20 mouse cellular contexts compared by ENCODE assay signal in the genomic region with DNA sequence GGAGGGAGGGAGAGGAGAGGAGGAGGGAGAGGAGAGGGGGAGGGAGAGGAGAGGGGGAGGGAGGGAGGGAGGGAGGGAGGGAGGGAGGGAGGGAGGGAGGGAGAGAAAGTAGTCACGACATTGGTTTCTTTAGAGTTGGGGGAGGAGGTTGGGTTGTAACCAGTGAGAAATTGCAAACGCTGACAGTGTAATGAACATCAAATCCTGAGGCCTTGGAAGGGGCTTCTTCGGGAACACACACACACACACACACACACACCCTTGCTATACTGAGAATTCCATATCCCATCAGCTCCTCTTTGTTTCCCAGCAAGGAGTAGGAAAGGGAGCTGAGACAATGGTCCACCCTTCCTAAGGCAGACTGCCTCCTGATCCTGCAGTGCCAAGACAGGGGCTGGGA. TPM values are rescaled to one million over a fixed set of nuclear protein-coding genes. Genes with fewer than 3 reads are reported as not detected.
DNase-seq lines count a peak whose midpoint lies in the region; ATAC-seq and TF ChIP-seq lines count a peak whose summit lies in the region.
"Had no signal": no experiment of that assay in that cellular context is flagged by ENCODE, and none has a peak within 500 bp of the region (broad histone marks: within the 10 kb centered on the region; RNA-seq: fewer than 3 reads in every experiment).

No protein-coding gene starts in this region.

- no peak for TF ChIP-seq CTCF in hindbrain, postnatal 0 days (IDR thresholded peaks at IDR 0.05; ENCODE audit: low read depth)
- TF ChIP-seq CTCF in midbrain, postnatal 0 days (IDR thresholded peaks at IDR 0.05), result no peak

- no peak for ATAC-seq in forebrain, embryonic 11.5 days (replicated peaks; ENCODE audit: low FRiP score)
- ATAC-seq in forebrain, embryonic 15.5 days (replicated peaks), result 0 out of 2 replicates have a peak, but pooled peaks have one; percentile 7
- ATAC-seq in hindbrain, postnatal 0 days, result no peak
- no peak for ATAC-seq in midbrain, postnatal 0 days (ENCODE audit: low FRiP score)
- ATAC-seq in megakaryocyte-erythroid progenitor cell, adult 5-6 weeks (replicated peaks; ENCODE audit: low FRiP score, low TSS enrichment, poor library complexity, severe bottlenecking), result no peak

- no peaks in the 10 kb centered on the region for H3K27me3 ChIP-seq in forebrain, embryonic 11.5 days (ENCODE audit: control insufficient read depth, insufficient read depth, low read length)
- no peaks in the 10 kb centered on the region for H3K27me3 ChIP-seq in forebrain, embryonic 15.5 days
- no peaks in the 10 kb centered on the region for H3K27me3 ChIP-seq in hindbrain, postnatal 0 days (ENCODE audit: insufficient read depth, low read length)
- H3K27me3 ChIP-seq in midbrain, postnatal 0 days (ENCODE audit: insufficient read depth, low read length), result no peaks in the 10 kb centered on the region
- H3K27me3 ChIP-seq: kidney, embryonic 15.5 days had no signal

- WGBS in forebrain, embryonic 11.5 days, result 38% methylated on average over 3 of the region's 3 CpGs
- 12% methylated on average over 3 of the region's 3 CpGs for WGBS in forebrain, embryonic 15.5 days
- 30% methylated on average over 3 of the region's 3 CpGs for WGBS in hindbrain, postnatal 0 days
- WGBS in midbrain, postnatal 0 days, result 27% methylated on average over 2 of the region's 3 CpGs

- H3K9ac ChIP-seq in forebrain, embryonic 11.5 days (ENCODE audit: low read length), result no peak overlapping the region
- H3K9ac ChIP-seq in forebrain, embryonic 15.5 days (replicated peaks), result 0 out of 2 replicates have a peak overlapping the region, but pooled peaks have one; percentile 1
- no peak overlapping the region for H3K9ac ChIP-seq in hindbrain, postnatal 0 days (replicated peaks; ENCODE audit: low read length)
- no peak overlapping the region for H3K9ac ChIP-seq in midbrain, postnatal 0 days (replicated peaks; ENCODE audit: low read length, poor library complexity, severe bottlenecking)
- H3K9ac ChIP-seq: kidney, embryonic 15.5 days had no signal

- no peak overlapping the region for H3K4me2 ChIP-seq in forebrain, embryonic 11.5 days (ENCODE audit: low read depth, low read length, severe bottlenecking)
- no peak overlapping the region for H3K4me2 ChIP-seq in forebrain, embryonic 15.5 days (replicated peaks)
- H3K4me2 ChIP-seq in hindbrain, postnatal 0 days (ENCODE audit: low read depth, low read length), result no peak overlapping the region
- no peak overlapping the region for H3K4me2 ChIP-seq in midbrain, postnatal 0 days (ENCODE audit: low read depth, low read length, poor library complexity, severe bottlenecking)
- H3K4me2 ChIP-seq: liver, embryonic 11.5 days had no signal

- H3K4me3 ChIP-seq in forebrain, embryonic 11.5 days (ENCODE audit: low read depth, low read length), result no peak overlapping the region
- H3K4me3 ChIP-seq in forebrain, embryonic 15.5 days, result no peak overlapping the region
- no peak overlapping the region for H3K4me3 ChIP-seq in hindbrain, postnatal 0 days (ENCODE audit: low read length)
- no peak overlapping the region for H3K4me3 ChIP-seq in midbrain, postnatal 0 days (ENCODE audit: low read depth, low read length)
- H3K4me3 ChIP-seq: heart, embryonic 10.5 days; kidney, embryonic 15.5 days; left cerebral cortex, adult 2 months; limb, embryonic 10.5 days had no signal

- no peak for DNase-seq in forebrain, embryonic 11.5 days (ENCODE audit: low spot score)
- peak; percentile 43 for DNase-seq in hindbrain, postnatal 0 days (ENCODE audit: low spot score)
- peak; percentile 34 for DNase-seq in midbrain, postnatal 0 days (ENCODE audit: low spot score)
- no peak for DNase-seq in kidney, adult 8-10 months
- DNase-seq in adrenal gland, postnatal 25 days, result no peak

- H3K27ac ChIP-seq in forebrain, embryonic 11.5 days (ENCODE audit: low read depth, low read length), result peak overlapping the region; percentile 10; the same call in 1 of the 2 replicates
- H3K27ac ChIP-seq in forebrain, embryonic 15.5 days (replicated peaks), result peak overlapping the region; percentile 72
- H3K27ac ChIP-seq in hindbrain, postnatal 0 days, result peak overlapping the region; percentile 36; the same call in 1 of the 2 replicates
- peak overlapping the region; percentile 21; the same call in 1 of the 2 replicates for H3K27ac ChIP-seq in midbrain, postnatal 0 days (ENCODE audit: low read depth, low read length)
- H3K27ac ChIP-seq: heart, embryonic 10.5 days; kidney, embryonic 15.5 days; left cerebral cortex, adult 2 months had no signal

- H3K9me3 ChIP-seq in forebrain, embryonic 11.5 days (ENCODE audit: control insufficient read depth, low read length), result no peaks in the 10 kb centered on the region
- no peaks in the 10 kb centered on the region for H3K9me3 ChIP-seq in forebrain, embryonic 15.5 days
- H3K9me3 ChIP-seq in hindbrain, postnatal 0 days (ENCODE audit: low read length), result no peaks in the 10 kb centered on the region
- H3K9me3 ChIP-seq in midbrain, postnatal 0 days (ENCODE audit: low read length), result no peaks in the 10 kb centered on the region
- H3K9me3 ChIP-seq: G1E; heart, embryonic 10.5 days; kidney, embryonic 15.5 days; limb, embryonic 10.5 days had no signal

- no peaks in the 10 kb centered on the region for H3K36me3 ChIP-seq in forebrain, embryonic 11.5 days (ENCODE audit: control insufficient read depth, insufficient read depth, low read length)
- no peaks in the 10 kb centered on the region for H3K36me3 ChIP-seq in forebrain, embryonic 15.5 days
- H3K36me3 ChIP-seq in hindbrain, postnatal 0 days (ENCODE audit: insufficient read depth, low read length), result no peaks in the 10 kb centered on the region
- H3K36me3 ChIP-seq in midbrain, postnatal 0 days (ENCODE audit: insufficient read depth, low read length), result no peaks in the 10 kb centered on the region
- H3K36me3 ChIP-seq: G1E; heart, embryonic 10.5 days; kidney, embryonic 15.5 days; limb, embryonic 10.5 days had no signal

- H3K4me1 ChIP-seq in forebrain, embryonic 11.5 days (replicated peaks; ENCODE audit: control insufficient read depth, insufficient read depth, low read length), result peaks cover 13% of the 10 kb centered on the region
- H3K4me1 ChIP-seq in forebrain, embryonic 15.5 days, result peaks cover 22% of the 10 kb centered on the region
- no peaks in the 10 kb centered on the region for H3K4me1 ChIP-seq in hindbrain, postnatal 0 days (ENCODE audit: insufficient read depth, low read length)
- 0 out of 2 replicates have a peak, but pooled peaks cover 4% of the 10 kb centered on the region for H3K4me1 ChIP-seq in midbrain, postnatal 0 days (ENCODE audit: insufficient read depth, low read length)

RNA-seq across cellular contexts. Expression of gene Lrrc74a, which starts 38.4 kb away (rescaled TPM):
- polyA plus RNA-seq in forebrain, embryonic 11.5 days (2014; fragmentation: Nextera tagmentation; extraction: Ambion mirVana), result not detected in 2 replicates
- not detected in 2 replicates for polyA plus RNA-seq in forebrain, embryonic 15.5 days (2015; fragmentation: Nextera tagmentation; extraction: Ambion mirVana)
- not detected in 2 replicates for total RNA-seq in hindbrain, postnatal 0 days (2014; rRNA removed)
- not detected in 2 replicates for polyA plus RNA-seq in hindbrain, postnatal 0 days (2015; fragmentation: Nextera tagmentation; extraction: Ambion mirVana)
- total RNA-seq in midbrain, postnatal 0 days (2014; rRNA removed), result not detected in 2 replicates
- not detected in 2 replicates for polyA plus RNA-seq in midbrain, postnatal 0 days (2015; fragmentation: Nextera tagmentation; extraction: Ambion mirVana)
- total RNA-seq in adrenal gland, postnatal 25 days (2021), result not detected in 2 replicates
- total RNA-seq in megakaryocyte-erythroid progenitor cell, adult 5-6 weeks (2014; fragmentation: Nextera tagmentation), result not detected in 2 replicates
- not detected in 2 replicates for total RNA-seq in megakaryocyte-erythroid progenitor cell, adult 5-6 weeks (2017)
- total RNA-seq: adrenal gland, adult 18-20 months; gastrocnemius, postnatal 4 days; heart, postnatal 14 days; left cerebral cortex, adult 2 months had no signal
- polyA plus RNA-seq: frontal cortex, adult 2 months; G1E; heart, embryonic 10.5 days; intestine, embryonic 14.5 days; kidney, embryonic 15.5 days; limb, embryonic 10.5 days; liver, embryonic 11.5 days; lung, adult 2 months; neural tube, embryonic 14.5 days had no signal

RNA-seq across cellular contexts. Expression of gene Angel1, which starts 46.3 kb away (rescaled TPM):
- 14.9 and 15.7 TPM in 2 replicates for polyA plus RNA-seq in forebrain, embryonic 11.5 days (2014; fragmentation: Nextera tagmentation; extraction: Ambion mirVana)
- polyA plus RNA-seq in forebrain, embryonic 15.5 days (2015; fragmentation: Nextera tagmentation; extraction: Ambion mirVana), result 10.6 and 10.7 TPM in 2 replicates
- total RNA-seq in hindbrain, postnatal 0 days (2014; rRNA removed), result 5.8 and 10.0 TPM in 2 replicates
- 9.1 and 9.3 TPM in 2 replicates for polyA plus RNA-seq in hindbrain, postnatal 0 days (2015; fragmentation: Nextera tagmentation; extraction: Ambion mirVana)
- total RNA-seq in midbrain, postnatal 0 days (2014; rRNA removed), result 6.3 and 12.4 TPM in 2 replicates
- 8.6 and 9.3 TPM in 2 replicates for polyA plus RNA-seq in midbrain, postnatal 0 days (2015; fragmentation: Nextera tagmentation; extraction: Ambion mirVana)
- total RNA-seq in adrenal gland, postnatal 25 days (2021), result 2.1 and 3.8 TPM in 2 replicates
- 4.3 and 7.2 TPM in 2 replicates for total RNA-seq in megakaryocyte-erythroid progenitor cell, adult 5-6 weeks (2014; fragmentation: Nextera tagmentation)
- total RNA-seq in megakaryocyte-erythroid progenitor cell, adult 5-6 weeks (2017), result 0.85 and 4.7 TPM in 2 replicates

Comparison
In these comparisons a context has a peak if more than half of its experiments do, and no peak if none do; other contexts are left out.
1. DNase-seq: peak in hindbrain, postnatal 0 days (single experiment) and midbrain, postnatal 0 days (single experiment); none in forebrain, embryonic 11.5 days (single experiment), kidney, adult 8-10 months (0 of 2) and adrenal gland, postnatal 25 days (single experiment).
2. H3K27ac ChIP-seq: peak in every context shown above with its lines; median percentile 72 in forebrain, embryonic 15.5 days; 36 in hindbrain, postnatal 0 days; 21 in midbrain, postnatal 0 days; 10 in forebrain, embryonic 11.5 days.